21 mouse cellular contexts compared by ENCODE assay signal in the genomic region with DNA sequence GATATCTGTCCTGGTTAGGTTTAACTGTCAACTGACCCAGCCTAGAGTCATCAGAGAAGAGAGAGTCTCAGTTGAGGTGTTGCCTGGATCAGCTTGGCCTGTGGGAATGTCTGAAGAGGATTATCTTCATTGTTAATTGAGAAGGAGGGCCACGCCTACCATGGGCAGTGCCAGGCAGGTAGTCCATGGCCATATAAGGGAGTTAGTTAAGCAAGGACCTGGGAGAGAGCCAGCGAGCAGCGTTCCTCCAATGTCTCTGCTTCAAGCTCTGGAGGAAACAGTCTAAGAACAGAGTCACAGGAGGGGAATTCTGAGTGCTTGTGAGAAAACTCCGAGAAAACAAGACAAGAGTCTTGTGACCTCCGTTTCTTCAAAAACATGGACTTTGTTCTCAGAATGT.
DNase-seq lines count a peak whose midpoint lies in the region; ATAC-seq and TF ChIP-seq lines count a peak whose summit lies in the region.
"Had no signal": no experiment of that assay in that cellular context is flagged by ENCODE, and none has a peak within 500 bp of the region (broad histone marks: within the 10 kb centered on the region; RNA-seq: fewer than 3 reads in every experiment).

No protein-coding gene starts in this region.

- TF ChIP-seq CTCF in lung, adult 2 months (IDR thresholded peaks at IDR 0.05; ENCODE audit: insufficient read depth, low read length): no peak

- no peak overlapping the region for H3K4me2 ChIP-seq in lung, embryonic 16.5 days (ENCODE audit: low read depth, low read length)
- H3K4me2 ChIP-seq: embryonic facial prominence, embryonic 12.5 days; embryonic facial prominence, embryonic 15.5 days; forebrain, embryonic 12.5 days had no signal

- H3K9me3 ChIP-seq in lung, embryonic 16.5 days (ENCODE audit: control insufficient read depth, low read length): no peaks in the 10 kb centered on the region
- H3K9me3 ChIP-seq: embryonic facial prominence, embryonic 12.5 days; embryonic facial prominence, embryonic 15.5 days had no signal

- peak; percentile 22 for ATAC-seq in lung, embryonic 16.5 days (ENCODE audit: low read depth)
- ATAC-seq: forebrain, embryonic 14.5 days; forebrain, embryonic 16.5 days had no signal

- H3K4me3 ChIP-seq in lung, embryonic 16.5 days (ENCODE audit: low read length): no peak overlapping the region
- no peak overlapping the region for H3K4me3 ChIP-seq in lung, adult 2 months (replicated peaks; ENCODE audit: extremely low read depth, low read depth, low read length)
- H3K4me3 ChIP-seq: embryonic facial prominence, embryonic 12.5 days; embryonic facial prominence, embryonic 15.5 days; erythroblast, embryonic 14.5 days; forebrain, embryonic 10.5 days; forebrain, embryonic 12.5 days had no signal

- 56% methylated on average over 5 of the region's 5 CpGs for WGBS in lung, embryonic 16.5 days
- 71% methylated on average over 5 of the region's 5 CpGs for WGBS in lung, adult 2 months

- TF ChIP-seq POLR2A in lung, adult 2 months (IDR thresholded peaks at IDR 0.05; ENCODE audit: borderline replicate concordance, extremely low read depth, low read depth, low read length): no peak

- H3K9ac ChIP-seq in lung, embryonic 16.5 days (ENCODE audit: low read length): no peak overlapping the region
- H3K9ac ChIP-seq: embryonic facial prominence, embryonic 12.5 days; embryonic facial prominence, embryonic 15.5 days; forebrain, embryonic 12.5 days had no signal

- no peak for DNase-seq in lung, adult 2 months
- peak; percentile 20 for DNase-seq in lung, postnatal 10 days
- no peak for DNase-seq in lung, adult 18-20 months
- DNase-seq: adrenal gland, adult 2 months; adrenal gland, postnatal 10 days; adrenal gland, postnatal 25 days; cerebellum, adult 11 months; cerebellum, adult 18-20 months; cerebellum, adult 8-10 months; cerebellum, adult 9-11 months; cerebellum, postnatal 14 days; cerebellum, postnatal 36 days; embryo, embryonic 11 days had no signal

- H3K27ac ChIP-seq in lung, embryonic 16.5 days (ENCODE audit: low read length): no peak overlapping the region
- H3K27ac ChIP-seq: embryonic facial prominence, embryonic 12.5 days; embryonic facial prominence, embryonic 15.5 days; forebrain, embryonic 10.5 days; forebrain, embryonic 12.5 days had no signal

- no peaks in the 10 kb centered on the region for H3K27me3 ChIP-seq in lung, embryonic 16.5 days (ENCODE audit: control insufficient read depth, insufficient read depth, low read depth, low read length)
- H3K27me3 ChIP-seq: embryonic facial prominence, embryonic 12.5 days; embryonic facial prominence, embryonic 15.5 days; forebrain, embryonic 12.5 days had no signal

- H3K4me1 ChIP-seq in lung, embryonic 16.5 days (replicated peaks; ENCODE audit: control insufficient read depth, insufficient read depth, low read length): peaks cover 11% of the 10 kb centered on the region; the same call in 1 of the 2 replicates
- no peaks in the 10 kb centered on the region for H3K4me1 ChIP-seq in lung, adult 2 months (ENCODE audit: control insufficient read depth, insufficient read depth, low read length)
- H3K4me1 ChIP-seq: embryonic facial prominence, embryonic 12.5 days; embryonic facial prominence, embryonic 15.5 days had no signal

- H3K36me3 ChIP-seq in lung, embryonic 16.5 days (ENCODE audit: control insufficient read depth, insufficient read depth, low read length): no peaks in the 10 kb centered on the region
- H3K36me3 ChIP-seq: embryonic facial prominence, embryonic 12.5 days; embryonic facial prominence, embryonic 15.5 days; forebrain, embryonic 10.5 days had no signal
